Mouse (Mus musculus) 3T3-L1 (cell line): ENCODE data around the gene Grik3.

Experiments
- DNase-seq: peaks from one replicate; pipeline ENCODE4 v3.0.0-alpha.2; 2015; ENCODE audit warnings: low read depth, low spot score

The Grik3 gene

GRCm38 (mm10) chr4:125490661-125491504 is at the start of gene Grik3:
Gene Grik3, plus strand, starts transcription at chr4:125490700.
- DNase-seq, result no peak

- DNase-seq, result no peak
These were observed 48.7 kb upstream of the Grik3 start for GRCm38 (mm10) chr4:125441821-125442220.

DNA sequence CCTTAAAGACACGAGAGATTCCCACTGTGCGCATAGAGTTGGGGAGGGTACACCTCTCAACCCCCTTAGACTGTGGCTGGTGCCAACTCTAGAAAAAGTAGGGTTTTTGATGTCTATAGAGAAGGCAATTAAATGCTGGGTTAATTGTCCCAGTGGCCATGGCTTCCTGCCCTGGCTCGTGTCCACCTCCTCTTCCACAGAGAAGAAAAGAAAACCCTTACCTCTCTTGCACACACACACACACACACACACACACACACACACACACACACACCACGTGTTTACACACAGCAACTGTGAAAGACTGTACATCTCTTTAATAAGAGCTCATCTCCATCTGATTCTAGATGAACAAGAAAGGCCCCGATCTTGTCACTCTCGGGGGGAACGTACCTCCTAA is 46.1 kb upstream of the Grik3 start:
- DNase-seq, result no peak

DNA sequence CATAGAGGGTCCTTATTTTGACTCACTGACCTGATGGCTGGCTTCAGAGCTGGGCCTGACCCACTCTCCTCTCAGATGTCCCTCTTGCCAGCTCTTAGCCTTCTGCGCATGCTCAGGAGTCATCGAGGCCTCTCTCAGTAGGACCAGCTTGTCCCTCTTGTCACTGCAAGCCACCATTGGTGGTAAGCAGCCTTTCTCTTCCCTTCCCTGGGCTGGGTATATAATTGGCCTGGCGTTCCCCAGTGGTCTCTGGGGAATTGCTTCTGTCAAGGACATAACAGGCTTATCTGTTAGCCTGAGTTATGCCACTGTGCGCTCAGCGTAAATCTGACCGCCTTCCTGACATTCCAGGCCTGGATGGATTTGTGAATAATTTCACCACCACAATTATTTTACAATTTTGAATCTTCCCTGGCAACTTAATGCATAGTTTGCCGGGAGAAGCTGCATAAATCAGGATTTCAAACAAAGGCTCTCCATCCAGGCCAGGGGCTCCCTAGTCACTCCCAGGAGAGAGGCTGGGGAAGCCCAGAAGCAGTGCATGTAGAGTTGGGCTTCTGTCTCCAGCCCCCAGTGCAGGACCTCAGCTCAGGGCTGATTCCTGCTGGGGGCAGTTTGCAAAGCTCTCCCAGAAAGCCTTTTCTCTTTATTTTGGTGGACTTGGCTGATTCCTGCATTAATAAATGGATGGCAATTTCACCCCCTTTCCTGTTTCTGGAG is 39.7 kb upstream of the Grik3 start:
- no peak for DNase-seq

DNA sequence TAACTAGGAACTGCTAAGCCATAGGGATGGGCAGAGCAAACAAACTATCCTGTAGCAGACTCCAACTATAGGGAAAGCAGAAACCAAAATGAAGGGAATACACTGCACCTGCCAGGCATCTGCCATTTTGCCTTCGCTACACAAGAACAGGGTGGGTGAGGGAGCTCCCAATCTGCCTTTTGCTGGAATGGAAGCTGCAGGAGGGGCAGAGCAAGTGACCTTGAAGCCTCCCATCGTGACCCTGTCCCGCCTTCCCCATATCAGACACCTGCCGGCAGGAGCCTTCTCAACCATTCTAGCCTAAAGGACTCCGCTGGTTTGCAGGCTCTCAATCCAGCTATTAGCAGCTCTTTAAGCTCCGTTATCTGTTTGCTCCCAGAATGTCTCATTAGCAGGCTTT is 38.7 kb upstream of the Grik3 start:
- DNase-seq, result no peak

- DNase-seq, result no peak
These were observed 34.0 kb upstream of the Grik3 start for GRCm38 (mm10) chr4:125456506-125456905.

- no peak for DNase-seq
These were observed 33.1 kb upstream of the Grik3 start for GRCm38 (mm10) chr4:125457152-125458093.

GRCm38 (mm10) chr4:125459791-125460190 is 30.7 kb upstream of the Grik3 start:
- DNase-seq, result no peak

GRCm38 (mm10) chr4:125469711-125470372 is 20.7 kb upstream of the Grik3 start:
- DNase-seq, result no peak

DNA sequence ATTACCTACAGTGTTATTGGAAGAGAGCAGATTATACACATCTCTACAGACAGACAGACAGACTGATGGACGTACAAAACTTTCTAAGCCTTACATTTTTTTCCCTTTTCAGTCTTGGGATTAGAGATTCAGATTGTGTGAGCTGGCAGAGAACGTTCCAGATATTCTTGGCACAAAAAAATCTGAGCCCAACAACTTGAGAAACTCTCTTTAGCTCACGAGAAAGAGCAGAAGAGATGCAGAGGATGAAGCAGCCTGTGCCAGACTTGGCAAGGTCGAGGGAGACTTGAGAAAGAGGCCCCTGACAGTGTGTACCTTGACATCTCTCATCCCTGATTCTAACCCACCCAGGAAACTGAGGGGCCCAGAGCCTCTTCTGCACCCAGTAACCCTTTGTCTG is 15.6 kb upstream of the Grik3 start:
- no peak for DNase-seq

- DNase-seq, result no peak
These were observed 12.4 kb upstream of the Grik3 start for GRCm38 (mm10) chr4:125478071-125478470.

DNA sequence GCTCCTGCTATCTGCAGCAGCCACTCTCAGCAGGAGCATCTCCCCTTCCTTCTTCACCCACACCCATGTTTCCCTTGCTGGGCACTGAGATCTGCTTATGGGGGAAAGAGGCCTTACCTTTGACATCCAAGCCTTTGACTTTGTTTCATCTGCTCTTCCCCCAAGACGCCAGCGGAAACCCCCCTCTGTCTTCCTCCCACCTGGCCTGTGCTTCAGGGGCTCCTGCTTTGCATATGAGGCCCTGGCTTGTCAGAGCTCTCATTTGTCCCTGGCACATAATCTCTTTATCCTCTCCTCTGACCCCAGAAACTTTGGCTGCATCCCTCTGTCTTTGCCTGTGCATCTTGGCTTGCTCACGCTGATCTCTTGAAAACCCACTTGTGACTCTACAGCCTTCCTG is 9.2 kb upstream of the Grik3 start:
- DNase-seq, result no peak

DNA sequence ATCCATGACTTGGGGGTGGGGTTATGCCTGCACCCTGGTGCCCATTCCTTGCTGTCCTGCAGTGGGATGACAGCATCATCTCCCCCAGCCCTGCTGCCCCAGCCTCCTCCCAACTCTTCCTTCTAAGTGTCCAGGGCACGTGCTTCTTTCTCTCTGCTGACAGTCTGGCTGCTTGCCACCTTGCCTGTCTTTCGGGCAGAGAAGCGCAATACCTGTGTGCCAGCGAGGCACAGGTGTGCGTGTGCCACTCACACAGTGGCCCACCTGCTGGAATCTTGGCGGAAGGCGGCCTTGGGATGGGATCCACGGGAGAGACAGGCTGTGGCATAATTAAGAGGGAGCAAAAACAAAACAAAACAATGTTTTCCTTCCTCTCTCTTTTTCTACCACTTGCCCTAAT is 6.4 kb upstream of the Grik3 start:
- no peak for DNase-seq

GRCm38 (mm10) chr4:125485416-125486239 is 4.9 kb upstream of the Grik3 start:
- DNase-seq, result no peak

DNA sequence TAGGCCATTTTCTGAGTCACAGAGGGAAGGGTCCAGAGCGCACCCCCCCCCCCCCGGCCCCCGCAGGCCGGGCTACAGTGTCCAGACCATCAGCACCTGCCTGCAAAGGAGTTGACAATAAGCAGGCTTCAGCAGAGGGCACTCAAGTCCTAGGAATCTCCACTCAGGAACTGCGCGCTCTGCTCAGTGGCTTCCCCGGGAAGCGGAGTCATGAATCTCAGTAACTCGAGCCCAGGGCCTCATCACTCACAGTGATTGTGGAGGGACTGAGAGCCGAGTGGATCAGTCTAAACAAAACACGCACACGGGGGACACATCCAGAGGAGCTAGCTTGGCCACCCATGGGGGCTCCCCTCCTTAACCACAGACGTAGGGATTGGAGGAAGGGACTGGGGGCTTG is 3.9 kb upstream of the Grik3 start:
- no peak for DNase-seq

- DNase-seq, result no peak
These were observed 3.5 kb upstream of the Grik3 start for GRCm38 (mm10) chr4:125487031-125487430.

DNA sequence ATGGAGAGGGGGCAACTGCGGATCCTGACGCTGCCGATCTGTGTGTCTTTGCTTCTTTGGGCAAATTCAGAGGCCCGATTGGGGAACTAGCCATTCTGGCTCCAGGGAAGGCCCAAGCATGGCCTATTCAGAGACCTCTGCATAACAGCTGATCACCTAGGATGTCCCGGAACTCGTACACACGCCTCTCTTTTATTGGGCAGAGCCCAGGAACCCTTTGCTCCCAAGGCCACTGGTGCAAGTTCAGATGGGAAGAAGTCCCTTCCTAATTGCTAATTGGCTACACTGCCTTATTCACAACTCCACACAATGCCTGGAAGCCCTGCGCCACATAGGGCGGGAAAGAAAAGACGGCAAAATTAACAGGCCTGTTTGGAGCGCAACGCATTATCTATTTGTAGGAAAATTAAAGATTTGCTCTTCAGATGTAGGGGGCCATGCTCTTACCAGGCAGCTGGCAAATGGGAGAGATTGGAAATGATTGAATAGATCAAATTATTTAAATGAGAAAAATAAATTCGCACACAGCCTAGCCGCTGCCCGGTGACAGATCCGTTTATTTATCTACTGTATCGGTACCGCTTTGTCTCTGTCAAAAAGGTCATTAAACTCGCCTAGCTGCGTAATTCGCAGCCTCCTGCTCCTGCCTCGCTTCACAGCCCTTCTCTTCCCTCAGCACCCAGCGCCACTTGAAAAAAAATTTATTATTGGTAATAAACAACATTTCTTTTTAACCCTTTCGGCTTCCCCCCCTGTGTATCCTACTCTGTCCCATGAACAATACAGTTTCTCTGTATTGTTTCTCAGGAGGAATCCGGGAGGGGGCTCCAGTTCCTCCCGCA is 1.5 kb upstream of the Grik3 start:
- DNase-seq, result no peak

- DNase-seq, result no peak
These were observed 454 bp upstream of the Grik3 start for GRCm38 (mm10) chr4:125489901-125490590.
